8 mouse cellular contexts compared by ENCODE assay signal in genomic region chr9:65828511-65828910, GRCm38 (mm10). TPM values are rescaled to one million over a fixed set of nuclear protein-coding genes. Genes with fewer than 3 reads are reported as not detected.
DNase-seq lines count a peak whose midpoint lies in the region; ATAC-seq and TF ChIP-seq lines count a peak whose summit lies in the region.

No protein-coding gene starts in this region.

- WGBS in kidney, postnatal 0 days, result 31% methylated on average over 3 of the region's 3 CpGs
- WGBS in forebrain, embryonic 11.5 days, result 41% methylated on average over 3 of the region's 3 CpGs
- WGBS in liver, embryonic 11.5 days, result 21% methylated on average over 3 of the region's 3 CpGs
- 14% methylated on average over 3 of the region's 3 CpGs for WGBS in stomach, embryonic 14.5 days
- 77% methylated on average over 3 of the region's 3 CpGs for WGBS in thymus, adult 2 months

- H3K27me3 ChIP-seq in kidney, postnatal 0 days (ENCODE audit: insufficient read depth, low read length), result no peaks in the 10 kb centered on the region
- no peaks in the 10 kb centered on the region for H3K27me3 ChIP-seq in forebrain, embryonic 11.5 days (ENCODE audit: control insufficient read depth, insufficient read depth, low read length)
- H3K27me3 ChIP-seq in liver, embryonic 11.5 days (replicated peaks; ENCODE audit: control insufficient read depth, insufficient read depth, low read length), result no peaks in the 10 kb centered on the region
- H3K27me3 ChIP-seq in stomach, embryonic 14.5 days (ENCODE audit: control insufficient read depth, insufficient read depth, low read length), result no peaks in the 10 kb centered on the region
- H3K27me3 ChIP-seq in thymus, adult 2 months (ENCODE audit: control insufficient read depth, insufficient read depth, low read length), result no peaks in the 10 kb centered on the region

- ATAC-seq in kidney, postnatal 0 days (replicated peaks; ENCODE audit: low FRiP score, low read depth), result no peak
- no peak for ATAC-seq in forebrain, embryonic 11.5 days (replicated peaks; ENCODE audit: low FRiP score)
- ATAC-seq in liver, embryonic 11.5 days (replicated peaks; ENCODE audit: low FRiP score), result no peak
- no peak for ATAC-seq in stomach, embryonic 14.5 days (ENCODE audit: insufficient number of reproducible peaks, insufficient read depth, low FRiP score, low read depth)

- H3K9ac ChIP-seq in kidney, postnatal 0 days (ENCODE audit: low read depth, low read length), result no peak overlapping the region
- peak overlapping the region; percentile 99 for H3K9ac ChIP-seq in forebrain, embryonic 11.5 days (ENCODE audit: low read length)
- H3K9ac ChIP-seq in liver, embryonic 11.5 days (ENCODE audit: low read depth, low read length), result peak overlapping the region; percentile 96
- H3K9ac ChIP-seq in stomach, embryonic 14.5 days (replicated peaks; ENCODE audit: low read depth, low read length), result 0 out of 2 replicates have a peak overlapping the region, but pooled peaks have one; percentile 89

- peaks cover 25% of the 10 kb centered on the region for H3K4me1 ChIP-seq in kidney, postnatal 0 days (replicated peaks; ENCODE audit: insufficient read depth, low read length)
- peaks cover 20% of the 10 kb centered on the region for H3K4me1 ChIP-seq in forebrain, embryonic 11.5 days (replicated peaks; ENCODE audit: control insufficient read depth, insufficient read depth, low read length)
- H3K4me1 ChIP-seq in liver, embryonic 11.5 days (replicated peaks; ENCODE audit: control insufficient read depth, insufficient read depth, low read length), result peaks cover 44% of the 10 kb centered on the region
- peaks cover 29% of the 10 kb centered on the region for H3K4me1 ChIP-seq in stomach, embryonic 14.5 days (ENCODE audit: control insufficient read depth, insufficient read depth, low read length)
- H3K4me1 ChIP-seq in thymus, adult 2 months (replicated peaks; ENCODE audit: control insufficient read depth, insufficient read depth, low read length), result peaks cover 12% of the 10 kb centered on the region

- H3K27ac ChIP-seq in kidney, postnatal 0 days, result no peak overlapping the region
- no peak overlapping the region for H3K27ac ChIP-seq in forebrain, embryonic 11.5 days (ENCODE audit: low read depth, low read length)
- H3K27ac ChIP-seq in liver, embryonic 11.5 days (ENCODE audit: low read depth, low read length), result peak overlapping the region; percentile 99
- H3K27ac ChIP-seq in stomach, embryonic 14.5 days (ENCODE audit: low read length), result no peak overlapping the region
- H3K27ac ChIP-seq in thymus, adult 2 months (ENCODE audit: control insufficient read depth, insufficient read depth, low read length), result no peak overlapping the region

- no peaks in the 10 kb centered on the region for H3K9me3 ChIP-seq in kidney, postnatal 0 days (replicated peaks; ENCODE audit: low read length)
- no peaks in the 10 kb centered on the region for H3K9me3 ChIP-seq in forebrain, embryonic 11.5 days (ENCODE audit: control insufficient read depth, low read length)
- no peaks in the 10 kb centered on the region for H3K9me3 ChIP-seq in liver, embryonic 11.5 days (ENCODE audit: control insufficient read depth, low read length)
- no peaks in the 10 kb centered on the region for H3K9me3 ChIP-seq in stomach, embryonic 14.5 days (ENCODE audit: control insufficient read depth, low read depth, low read length)

- peak overlapping the region; percentile 78 for H3K4me2 ChIP-seq in kidney, postnatal 0 days (ENCODE audit: low read length)
- H3K4me2 ChIP-seq in forebrain, embryonic 11.5 days (ENCODE audit: low read depth, low read length, severe bottlenecking), result peak overlapping the region; percentile 55
- H3K4me2 ChIP-seq in liver, embryonic 11.5 days, result peak overlapping the region; percentile 89
- peak overlapping the region; percentile 56 for H3K4me2 ChIP-seq in stomach, embryonic 14.5 days (replicated peaks; ENCODE audit: low read depth, low read length)

- H3K36me3 ChIP-seq in kidney, postnatal 0 days (ENCODE audit: insufficient read depth, low read length), result no peaks in the 10 kb centered on the region
- no peaks in the 10 kb centered on the region for H3K36me3 ChIP-seq in forebrain, embryonic 11.5 days (ENCODE audit: control insufficient read depth, insufficient read depth, low read length)
- no peaks in the 10 kb centered on the region for H3K36me3 ChIP-seq in liver, embryonic 11.5 days (ENCODE audit: control insufficient read depth, insufficient read depth, low read length)
- H3K36me3 ChIP-seq in stomach, embryonic 14.5 days (ENCODE audit: control insufficient read depth, insufficient read depth, low read length), result no peaks in the 10 kb centered on the region; the same call in 1 of the 2 replicates
- H3K36me3 ChIP-seq in thymus, adult 2 months (ENCODE audit: control insufficient read depth, insufficient read depth, low read length), result no peaks in the 10 kb centered on the region

- no peak for TF ChIP-seq POLR2A in thymus, adult 2 months (IDR thresholded peaks at IDR 0.05; ENCODE audit: control insufficient read depth, extremely low read depth, insufficient read depth, low read length, poor library complexity)

- TF ChIP-seq CTCF in kidney, postnatal 0 days (IDR thresholded peaks at IDR 0.05; ENCODE audit: low read depth), result no peak
- TF ChIP-seq CTCF in thymus, adult 2 months (IDR thresholded peaks at IDR 0.05; ENCODE audit: borderline replicate concordance, control insufficient read depth, extremely low read depth, insufficient read depth, low read length, poor library complexity), result no peak

- H3K4me3 ChIP-seq in kidney, postnatal 0 days (replicated peaks; ENCODE audit: low read depth, low read length), result peak overlapping the region; percentile 97; the same call in 1 of the 2 replicates
- peak overlapping the region; percentile 93; the same call in 1 of the 2 replicates for H3K4me3 ChIP-seq in forebrain, embryonic 11.5 days (ENCODE audit: low read depth, low read length)
- H3K4me3 ChIP-seq in liver, embryonic 11.5 days (ENCODE audit: low read depth, low read length), result peak overlapping the region; percentile 94
- peak overlapping the region; percentile 73 for H3K4me3 ChIP-seq in stomach, embryonic 14.5 days (ENCODE audit: low read depth, low read length)
- no peak overlapping the region for H3K4me3 ChIP-seq in thymus, adult 2 months (ENCODE audit: control insufficient read depth, insufficient read depth, low read length)

- DNase-seq in kidney, postnatal 0 days (ENCODE audit: low spot score), result no peak
- DNase-seq in kidney, postnatal 25 days, result no peak
- DNase-seq in forebrain, embryonic 11.5 days (ENCODE audit: low spot score), result no peak
- DNase-seq in liver, embryonic 11.5 days (ENCODE audit: low spot score), result no peak
- no peak for DNase-seq in thymus, adult 2 months
- DNase-seq in frontal cortex, postnatal 10 days (ENCODE audit: low spot score in 2 of 2), result no peak
- DNase-seq in urinary bladder, adult 18-20 months (ENCODE audit: low spot score in 2 of 2), result no peak

RNA-seq across cellular contexts. Expression of gene Zfp609, which starts 1.1 kb away (rescaled TPM):
- 4.1 and 5.0 TPM in 2 replicates for polyA plus RNA-seq in kidney, postnatal 0 days (2015; fragmentation: Nextera tagmentation; extraction: Ambion mirVana)
- 12.3 and 12.9 TPM in 2 replicates for polyA plus RNA-seq in forebrain, embryonic 11.5 days (2014; fragmentation: Nextera tagmentation; extraction: Ambion mirVana)
- 5.5 and 5.8 TPM in 2 replicates for polyA plus RNA-seq in liver, embryonic 11.5 days (2014; fragmentation: Nextera tagmentation; extraction: Ambion mirVana)
- polyA plus RNA-seq in stomach, embryonic 14.5 days (2014; fragmentation: Nextera tagmentation; extraction: Ambion mirVana), result 8.7 and 9.1 TPM in 2 replicates
- polyA plus RNA-seq in thymus, adult 2 months (2012; rRNA removed), result 8.0 and 10.8 TPM in 2 replicates
